Mouse (Mus musculus): ENCODE results near the gene Cbln1. TPM values are rescaled to one million over a fixed set of nuclear protein-coding genes. Genes with fewer than 3 reads are reported as not detected.

The Cbln1 gene
- total and polyA plus RNA-seq, 3 experiments: not detected

GRCm38 (mm10) chr8:87466335-87466734 lies 6.1 kb downstream of the Cbln1 start:
- Histone ChIP-seq H3K27me3 (replicated peaks) (peaks cover 8% of the 10 kb centered on the region), H3K9ac (ENCODE audit: insufficient read depth, low read depth) (no peak overlapping the region), H3K27ac (ENCODE audit: insufficient read depth, low read depth) (no peak overlapping the region), H3K79me2 (replicated peaks; ENCODE audit: control insufficient read depth, extremely low read depth, insufficient read depth, poor library complexity, severe bottlenecking) (no peaks in the 10 kb centered on the region), H3K4me1 (ENCODE audit: control insufficient read depth in 1 of 2, insufficient read depth in 2 of 2) (0 out of 4 replicates have a peak, but pooled peaks cover 0 to 4% of the 10 kb centered on the region in 2 experiments), H3K9me3 (replicated peaks; ENCODE audit: low read length) (peaks cover 10% of the 10 kb centered on the region), H3K4me2 (ENCODE audit: insufficient read depth, low read depth, poor library complexity, severe bottlenecking) (no peak overlapping the region), H3K4me3 (replicated peaks in 1 of 3; ENCODE audit: low read depth in 2 of 3, low read length in 2 of 3, poor library complexity in 1 of 3) (no peak overlapping the region), H3K36me3 (replicated peaks in 1 of 2; ENCODE audit: control insufficient read depth in 1 of 2, insufficient read depth in 1 of 2, low read length in 1 of 2) (no peaks in the 10 kb centered on the region)
- DNase-seq (ENCODE audit: extremely low read depth): no peak
- in situ Hi-C loops (cut with MboI; ENCODE audit: low pct_ligation_motif_present, low pct_unique_long_range_greater_than_20kb, low sequenced_read_pairs): no loop called here
- dilution Hi-C loops (cut with MboI; ENCODE audit: extremely low pct_ligation_motif_present, extremely low pct_unique_long_range_greater_than_20kb, low sequenced_read_pairs): no loop called here
- TF ChIP-seq MAZ (IDR thresholded peaks at IDR 0.05; ENCODE audit: low read depth, low read length) (no peak), JUND (conservative IDR thresholded peaks at IDR 0.05; ENCODE audit: low read depth, low read length) (no peak), GABPA (IDR thresholded peaks at IDR 0.05; ENCODE audit: insufficient replicate concordance, low read depth, low read length) (no peak), CHD2 (IDR thresholded peaks at IDR 0.05; ENCODE audit: low read length) (no peak), MAX (IDR thresholded peaks at IDR 0.05; ENCODE audit: low read length) (no peak), RCOR1 (conservative IDR thresholded peaks at IDR 0.05; ENCODE audit: low read depth, low read length) (no peak), ELF1 (IDR thresholded peaks at IDR 0.05; ENCODE audit: low read depth, low read length) (no peak), KAT2A (IDR thresholded peaks at IDR 0.05; ENCODE audit: insufficient replicate concordance, low read length) (no peak), CTCF (conservative IDR thresholded peaks at IDR 0.05 in 1 of 2, IDR thresholded peaks at IDR 0.05 in 1 of 2; ENCODE audit: low read depth in 2 of 2, low read length in 2 of 2) (no peak), JUN (IDR thresholded peaks at IDR 0.05; ENCODE audit: insufficient read depth, low read depth, low read length) (no peak), USF1 (IDR thresholded peaks at IDR 0.05; ENCODE audit: low read depth, low read length) (no peak), NELFE (IDR thresholded peaks at IDR 0.05; ENCODE audit: low read depth, low read length) (no peak), ZKSCAN1 (IDR thresholded peaks at IDR 0.05; ENCODE audit: borderline replicate concordance, low read depth, low read length) (no peak)

DNA sequence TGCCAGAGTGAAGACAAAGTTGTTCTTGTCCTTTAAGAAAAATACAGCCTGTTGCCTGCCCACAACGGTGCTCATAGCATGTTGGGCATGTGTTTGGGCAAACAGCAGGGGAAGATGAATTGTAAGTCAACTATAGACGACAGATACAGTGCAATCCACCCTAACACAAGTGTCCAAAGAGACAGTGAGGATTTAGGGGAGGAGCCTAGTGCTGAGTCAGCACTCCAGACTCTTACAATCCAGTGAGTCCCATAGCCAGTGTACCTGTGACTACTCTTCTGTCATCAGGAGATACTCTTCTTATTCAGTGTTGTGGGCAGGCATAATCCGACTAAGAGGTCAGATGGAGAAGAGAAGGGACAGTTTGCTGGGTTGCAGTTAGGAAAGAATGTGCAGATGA lies 8.0 kb downstream of the Cbln1 start:
- H3K4me3 ChIP-seq (replicated peaks in 1 of 3; ENCODE audit: low read depth in 2 of 3, low read length in 2 of 3, poor library complexity in 1 of 3): no peak overlapping the region
- dilution Hi-C loops (cut with MboI; ENCODE audit: extremely low pct_ligation_motif_present, extremely low pct_unique_long_range_greater_than_20kb, low sequenced_read_pairs): no loop called here
- H3K4me1 ChIP-seq (ENCODE audit: control insufficient read depth in 1 of 2, insufficient read depth in 2 of 2): 0 out of 4 replicates have a peak, but pooled peaks cover 0 to 4% of the 10 kb centered on the region in 2 experiments
- H3K9me3 ChIP-seq (replicated peaks; ENCODE audit: low read length): no peaks in the 10 kb centered on the region
- H3K79me2 ChIP-seq (replicated peaks; ENCODE audit: control insufficient read depth, extremely low read depth, insufficient read depth, poor library complexity, severe bottlenecking): no peaks in the 10 kb centered on the region
- no peak overlapping the region for H3K27ac ChIP-seq (ENCODE audit: insufficient read depth, low read depth)
- H3K4me2 ChIP-seq (ENCODE audit: insufficient read depth, low read depth, poor library complexity, severe bottlenecking): no peak overlapping the region
- in situ Hi-C loops (cut with MboI; ENCODE audit: low pct_ligation_motif_present, low pct_unique_long_range_greater_than_20kb, low sequenced_read_pairs): no loop called here
- H3K9ac ChIP-seq (ENCODE audit: insufficient read depth, low read depth): no peak overlapping the region
- no peaks in the 10 kb centered on the region for H3K36me3 ChIP-seq (replicated peaks in 1 of 2; ENCODE audit: control insufficient read depth in 1 of 2, insufficient read depth in 1 of 2, low read length in 1 of 2)
- no peak for DNase-seq (ENCODE audit: extremely low read depth)
- no peak for TF ChIP-seq RCOR1 (conservative IDR thresholded peaks at IDR 0.05; ENCODE audit: low read depth, low read length)
- peak; percentile 68 for TF ChIP-seq MAFK (IDR thresholded peaks at IDR 0.05; ENCODE audit: insufficient replicate concordance, low read length)
- H3K27me3 ChIP-seq (replicated peaks): peaks cover 8% of the 10 kb centered on the region

DNA sequence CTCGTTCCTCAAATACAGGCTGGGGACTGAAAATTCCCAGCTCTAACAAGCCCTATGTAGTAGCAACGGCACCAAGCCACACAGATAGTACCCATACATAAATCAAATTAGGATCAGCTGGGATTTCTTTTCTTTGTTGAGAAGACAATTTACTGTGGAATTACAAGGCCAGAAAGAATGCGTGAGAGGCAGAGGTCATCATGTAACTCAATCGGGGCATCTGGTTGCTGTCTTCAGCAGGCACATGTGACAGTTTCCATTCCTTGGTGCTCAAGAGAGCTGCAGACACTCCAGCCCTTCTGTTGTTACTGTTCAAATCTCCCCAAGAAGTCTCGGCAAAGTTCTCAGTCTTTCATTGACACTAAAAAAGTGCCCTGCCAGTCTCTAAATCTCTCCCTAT lies 10.6 kb downstream of the Cbln1 start:
- no peaks in the 10 kb centered on the region for H3K9me3 ChIP-seq (replicated peaks; ENCODE audit: low read length)
- H3K27me3 ChIP-seq (replicated peaks): peaks cover 8% of the 10 kb centered on the region
- no peak overlapping the region for H3K4me2 ChIP-seq (ENCODE audit: insufficient read depth, low read depth, poor library complexity, severe bottlenecking)
- no peaks in the 10 kb centered on the region for H3K79me2 ChIP-seq (replicated peaks; ENCODE audit: control insufficient read depth, extremely low read depth, insufficient read depth, poor library complexity, severe bottlenecking)
- H3K27ac ChIP-seq (ENCODE audit: insufficient read depth, low read depth): no peak overlapping the region
- TF ChIP-seq SIN3A (IDR thresholded peaks at IDR 0.05; ENCODE audit: low read length): no peak
- TF ChIP-seq E2F4 (IDR thresholded peaks at IDR 0.05; ENCODE audit: insufficient replicate concordance, low read depth, low read length): no peak
- no peak for TF ChIP-seq CHD2 (IDR thresholded peaks at IDR 0.05; ENCODE audit: low read length)
- TF ChIP-seq CHD1 (IDR thresholded peaks at IDR 0.05; ENCODE audit: low read depth, low read length): no peak
- TF ChIP-seq MXI1 (IDR thresholded peaks at IDR 0.05; ENCODE audit: low read depth, low read length): no peak
- no peak for TF ChIP-seq HCFC1 (IDR thresholded peaks at IDR 0.05; ENCODE audit: low read depth, low read length)
- TF ChIP-seq ELF1 (IDR thresholded peaks at IDR 0.05; ENCODE audit: low read depth, low read length): no peak
- TF ChIP-seq UBTF (IDR thresholded peaks at IDR 0.05; ENCODE audit: low read depth, low read length): no peak
- TF ChIP-seq GABPA (IDR thresholded peaks at IDR 0.05; ENCODE audit: insufficient replicate concordance, low read depth, low read length): no peak
- TF ChIP-seq MAFK (IDR thresholded peaks at IDR 0.05; ENCODE audit: insufficient replicate concordance, low read length): no peak
- no peak for TF ChIP-seq TCF12 (IDR thresholded peaks at IDR 0.05; ENCODE audit: low read depth, low read length)
- no peak for TF ChIP-seq MAX (IDR thresholded peaks at IDR 0.05; ENCODE audit: low read length)
- TF ChIP-seq ETS1 (conservative IDR thresholded peaks at IDR 0.05; ENCODE audit: low read depth, low read length): no peak
- no peak for TF ChIP-seq CTCF (conservative IDR thresholded peaks at IDR 0.05 in 1 of 2, IDR thresholded peaks at IDR 0.05 in 1 of 2; ENCODE audit: low read depth in 2 of 2, low read length in 2 of 2)
- TF ChIP-seq MYC (IDR thresholded peaks at IDR 0.05; ENCODE audit: low read depth, low read length): no peak
- TF ChIP-seq ZMIZ1 (IDR thresholded peaks at IDR 0.05; ENCODE audit: low read depth, low read length): no peak
- in situ Hi-C loops (cut with MboI; ENCODE audit: low pct_ligation_motif_present, low pct_unique_long_range_greater_than_20kb, low sequenced_read_pairs): no loop called here
- no peak overlapping the region for H3K4me3 ChIP-seq (replicated peaks in 1 of 3; ENCODE audit: low read depth in 2 of 3, low read length in 2 of 3, poor library complexity in 1 of 3)
- H3K36me3 ChIP-seq (replicated peaks in 1 of 2; ENCODE audit: control insufficient read depth in 1 of 2, insufficient read depth in 1 of 2, low read length in 1 of 2): no peaks in the 10 kb centered on the region
- no peak overlapping the region for H3K9ac ChIP-seq (ENCODE audit: insufficient read depth, low read depth)
- 0 out of 4 replicates have a peak, but pooled peaks cover 0 to 4% of the 10 kb centered on the region in 2 experiments for H3K4me1 ChIP-seq (ENCODE audit: control insufficient read depth in 1 of 2, insufficient read depth in 2 of 2)
- dilution Hi-C loops (cut with MboI; ENCODE audit: extremely low pct_ligation_motif_present, extremely low pct_unique_long_range_greater_than_20kb, low sequenced_read_pairs): no loop called here
- DNase-seq (ENCODE audit: extremely low read depth): no peak
